Mouse (Mus musculus) gastrocnemius, postnatal 36 days (tissue): ENCODE data around the gene Man1a. TPM values are rescaled to one million over a fixed set of nuclear protein-coding genes. Genes with fewer than 3 reads are reported as not detected.
A peak's percentile ranks its signal among the peaks of the same experiment; 100 is the strongest.

Experiments
- DNase-seq, 2 experiments: peaks; one replicate each; pipeline ENCODE4 v3.0.0; 2022
- intact Hi-C: fragments of 180-260 bp; cut with DNase I; formaldehyde crosslinking; loops from one replicate; pipeline ENCODE4 v1.15.1; 2025
- total RNA-seq, 2 experiments: library from RNA; stranded (reverse); gene quantifications; 2 replicates each; pipeline ENCODE4 v1.2.3; 2021

Gene Man1a
- total RNA-seq, 2 experiments from 2014 or later = 8.9 to 10.6 TPM

DNA sequence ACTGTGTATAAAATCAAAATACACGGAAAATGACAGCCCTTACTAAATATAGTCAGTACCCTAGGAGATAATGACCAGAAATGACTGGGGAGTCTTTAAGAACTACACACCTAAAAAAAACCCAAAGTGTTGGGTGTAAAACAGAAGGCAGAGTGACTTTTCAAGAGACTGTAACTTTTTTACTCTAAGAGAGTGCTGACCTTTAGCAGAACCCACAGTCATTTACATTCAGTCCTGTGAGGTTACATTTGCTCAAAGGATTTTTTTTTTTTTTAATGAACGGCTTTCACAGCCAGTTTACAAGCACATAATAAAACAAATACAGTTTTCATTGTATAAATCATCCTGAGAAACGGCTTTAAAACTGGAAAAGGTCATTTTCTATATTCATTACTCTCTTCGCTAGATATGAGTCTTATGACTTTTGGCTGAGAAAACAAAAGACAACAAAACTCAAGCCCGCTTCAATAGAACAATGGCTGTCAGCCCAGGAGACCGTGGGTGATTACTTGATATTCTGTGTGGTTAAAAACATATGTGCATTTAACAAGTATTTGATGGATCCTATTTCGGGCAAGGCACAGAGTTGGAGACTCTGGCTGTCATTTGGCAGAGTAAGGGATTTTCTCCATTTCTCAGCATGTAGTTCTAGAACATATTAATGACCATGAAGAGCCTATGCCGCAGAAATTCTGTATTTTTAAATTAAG lies 12.7 kb downstream of the Man1a start:
- intact Hi-C loops = no loop called here
- DNase-seq = no peak

DNA sequence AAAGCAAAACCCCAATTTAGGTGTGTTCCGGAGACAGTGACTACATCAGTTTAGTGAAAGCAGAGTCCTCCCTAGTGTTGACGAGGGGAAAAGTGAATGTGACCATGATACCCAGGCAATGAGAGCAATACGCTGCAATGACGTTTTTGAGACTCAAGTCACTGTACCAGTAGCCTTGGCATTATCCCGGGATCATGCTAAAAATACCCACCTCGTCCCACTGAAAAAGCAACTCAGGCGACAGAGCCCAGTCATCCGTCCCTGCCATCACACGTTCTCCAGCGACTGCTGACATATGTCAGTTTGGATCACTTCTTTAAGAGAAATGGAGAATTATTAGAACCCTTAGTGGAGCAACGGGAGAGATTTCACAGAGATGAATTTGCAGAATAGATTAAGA lies 13.6 kb downstream of the Man1a start:
- no peak for DNase-seq
- intact Hi-C loops = no loop called here

DNA sequence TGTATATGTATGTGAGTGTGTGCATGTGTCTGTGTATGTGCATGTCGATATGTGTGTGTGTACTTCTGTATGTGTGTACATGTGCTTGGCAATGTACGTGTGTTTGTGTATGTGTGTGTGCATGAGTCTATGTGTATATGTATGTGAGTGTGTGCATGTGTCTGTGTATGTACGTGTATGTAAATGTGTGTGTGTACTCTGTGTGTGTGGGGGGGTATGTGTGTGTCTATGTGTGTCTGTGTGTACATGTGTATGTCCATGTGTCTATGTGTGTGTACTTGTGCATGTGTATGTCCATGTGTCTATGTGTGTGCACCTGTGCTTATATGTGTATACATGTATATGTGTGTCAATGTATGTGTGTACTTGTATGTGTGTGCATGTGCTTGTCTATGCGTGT lies 15.2 kb downstream of the Man1a start:
- intact Hi-C loops = no loop called here

DNA sequence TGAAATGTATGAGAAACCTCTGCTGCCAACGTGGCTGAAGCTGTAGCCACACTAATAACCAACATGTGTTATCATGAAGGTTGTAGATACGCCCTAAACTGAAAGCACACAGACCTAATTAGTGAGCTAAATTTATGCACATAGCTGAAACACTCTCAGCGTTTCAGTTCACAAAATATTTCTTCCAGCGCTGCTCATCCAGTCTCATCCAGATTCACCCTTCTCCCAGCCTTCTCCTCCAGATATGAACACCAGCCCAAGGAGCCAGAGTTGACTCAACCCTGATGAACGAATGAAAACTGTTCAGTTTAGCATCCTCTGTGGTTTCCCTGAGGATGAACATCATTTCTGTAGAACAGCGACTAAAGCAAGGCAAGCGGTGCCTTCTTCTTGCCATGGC lies 15.8 kb downstream of the Man1a start:
- no peak for DNase-seq
- intact Hi-C loops = no loop called here

More for the DNA sequence above, 15.2 kb downstream of the Man1a start:
- no peak for DNase-seq

DNA sequence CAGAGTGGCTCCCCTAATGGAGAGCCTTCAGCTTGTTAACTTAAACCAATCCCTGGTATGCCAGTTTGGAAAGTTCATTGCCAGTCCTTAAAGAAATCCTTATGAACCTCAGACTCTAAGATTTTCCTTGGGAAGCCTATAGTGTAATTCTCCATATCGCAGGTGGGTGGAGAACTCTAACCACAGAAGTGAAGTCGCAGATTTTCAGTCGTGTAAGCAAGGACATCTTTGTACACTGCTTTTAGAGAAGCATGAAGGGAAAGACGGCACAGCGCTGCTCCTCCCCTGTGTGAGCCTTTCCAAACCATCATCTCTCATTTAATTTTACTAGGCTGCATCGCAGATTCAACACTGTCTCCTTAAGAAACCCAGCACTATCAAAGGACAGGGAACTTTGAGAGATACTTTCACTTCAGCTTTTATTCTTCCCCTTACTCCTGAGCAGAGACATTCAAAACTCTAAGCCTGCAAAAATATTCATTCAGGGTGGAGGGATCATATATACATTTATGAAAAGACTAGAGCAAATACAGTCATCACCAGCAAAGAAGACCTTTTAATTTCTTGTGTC lies 16.6 kb downstream of the Man1a start:
- DNase-seq = no peak
- intact Hi-C loops = no loop called here

DNA sequence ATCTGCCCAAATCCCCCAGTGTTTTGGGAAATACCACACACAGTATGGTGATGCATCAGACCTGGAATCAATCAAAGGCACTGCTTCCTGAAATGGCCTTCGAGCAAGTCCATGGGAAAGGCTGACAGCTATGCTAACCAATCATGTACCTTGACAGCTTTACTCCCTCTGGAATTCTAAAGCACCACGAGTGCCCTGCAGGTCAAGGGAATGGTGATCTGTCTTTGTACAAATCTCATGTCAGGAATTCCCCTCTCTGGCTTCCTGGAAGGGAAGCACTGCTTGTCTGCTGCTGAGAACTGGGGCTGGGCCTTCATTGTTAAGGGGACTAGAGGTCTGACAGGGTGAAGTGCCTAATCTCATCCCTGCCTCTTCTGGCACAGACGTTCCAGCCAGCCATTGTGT lies 17.3 kb downstream of the Man1a start:
- DNase-seq = no peak
- intact Hi-C loops = no loop called here

DNA sequence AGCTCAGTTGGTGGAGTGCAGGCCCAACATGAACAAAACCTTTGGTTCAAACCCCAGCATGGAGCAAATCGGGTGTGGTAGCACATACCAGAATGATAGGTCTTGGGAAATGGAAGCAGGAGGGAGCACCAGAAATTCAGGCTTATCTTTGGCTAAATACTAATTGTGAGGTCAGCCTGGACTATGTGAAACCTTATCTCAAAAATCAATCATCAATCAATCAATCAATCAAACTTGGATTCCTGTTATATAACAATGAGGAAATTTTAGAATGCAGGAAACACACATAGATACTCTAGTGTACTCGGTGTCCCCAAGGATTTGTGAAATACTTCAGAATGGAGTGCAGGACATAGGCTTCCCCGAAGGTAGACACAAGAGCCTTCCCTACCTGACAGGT lies 17.8 kb downstream of the Man1a start:
- intact Hi-C loops = no loop called here

DNA sequence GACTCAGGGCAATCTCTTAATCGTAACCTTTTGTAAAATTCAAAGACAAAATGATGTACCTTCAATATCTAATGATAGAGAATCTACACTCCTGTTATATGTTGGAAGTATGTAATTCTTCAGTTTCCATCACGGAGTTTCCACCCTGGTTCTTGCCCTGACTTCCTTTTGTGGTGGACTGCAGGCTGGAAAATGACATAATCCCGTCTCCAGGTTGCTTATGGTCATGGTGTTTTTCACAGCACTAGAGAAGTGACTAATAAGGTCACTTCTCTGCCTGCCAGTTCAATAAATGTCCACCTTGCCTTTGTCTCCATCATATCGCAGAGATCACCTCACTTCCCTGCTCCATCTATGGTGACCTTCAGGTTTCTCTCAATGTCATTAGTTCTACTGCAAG lies 22.2 kb downstream of the Man1a start:
- intact Hi-C loops = no loop called here

More for the DNA sequence above, 17.8 kb downstream of the Man1a start:
- DNase-seq = no peak

DNA sequence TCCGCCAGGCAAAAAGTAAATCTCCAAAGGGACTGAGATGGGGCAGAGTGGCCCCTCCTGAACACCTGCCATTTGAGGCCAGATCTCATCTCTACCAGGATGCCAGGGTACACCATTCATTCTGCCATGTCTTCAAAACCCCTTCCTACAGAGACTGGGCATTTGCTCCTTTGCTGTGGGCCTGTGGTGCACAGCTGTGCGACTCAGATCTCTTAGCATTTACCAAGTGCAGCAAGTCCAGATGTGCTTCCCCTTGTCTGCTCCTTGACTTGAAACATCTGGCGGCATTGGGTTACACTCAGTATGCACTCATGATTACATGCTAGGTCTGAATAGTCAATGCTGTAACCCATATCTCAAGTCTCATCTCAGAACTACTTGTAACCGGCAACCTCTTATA lies 28.5 kb downstream of the Man1a start:
- intact Hi-C loops = no loop called here
- no peak for DNase-seq

More for the DNA sequence above, 22.2 kb downstream of the Man1a start:
- DNase-seq = no peak

DNA sequence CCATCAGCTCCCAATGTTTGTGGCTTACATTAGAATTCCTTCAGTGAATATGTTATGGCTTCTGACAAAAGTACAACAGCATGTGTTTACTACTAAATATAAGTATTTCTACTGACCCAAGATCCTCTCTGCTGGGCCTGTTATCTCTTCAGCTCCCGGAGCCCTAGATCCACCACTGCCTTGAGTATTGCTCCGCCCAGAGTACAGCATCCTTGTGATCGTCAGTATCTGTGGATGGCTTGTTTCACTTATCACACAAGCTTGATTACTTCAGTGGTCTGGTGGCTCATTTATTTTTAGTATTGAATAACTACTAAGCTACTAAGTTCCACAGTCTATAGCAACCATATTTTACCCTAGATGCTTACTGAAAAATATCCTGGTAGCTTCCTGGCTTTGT lies 33.1 kb downstream of the Man1a start:
- no peak for DNase-seq
- intact Hi-C loops = no loop called here

DNA sequence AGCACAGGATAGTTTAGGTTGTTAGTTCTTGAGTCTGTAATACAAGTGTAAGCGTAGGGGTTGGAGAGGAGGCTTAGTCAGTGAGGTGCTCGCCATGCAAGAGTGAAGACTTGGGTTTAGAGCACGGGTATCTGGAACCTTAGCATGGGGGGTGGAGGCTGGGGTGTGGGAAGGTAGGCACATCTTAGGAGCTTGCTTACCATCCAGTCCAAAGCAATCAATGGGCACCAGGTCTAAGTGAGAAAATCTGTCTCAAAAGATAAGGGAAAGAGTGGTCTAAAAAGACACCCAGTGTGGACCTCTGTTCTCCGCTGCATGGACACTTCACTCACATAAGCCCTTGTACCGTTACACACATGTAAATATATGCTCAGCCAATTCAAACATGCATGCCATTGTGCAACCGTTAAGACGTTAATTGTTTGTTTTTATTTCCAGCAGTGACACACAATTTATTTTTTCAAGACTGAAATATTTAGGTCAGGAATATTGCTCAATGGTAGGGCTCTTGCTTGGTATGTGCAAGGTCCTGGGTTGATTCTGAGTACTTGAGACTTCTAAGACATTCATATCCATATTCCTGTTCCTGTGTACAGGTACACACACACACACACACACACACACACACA lies 34.1 kb downstream of the Man1a start:
- no peak for DNase-seq
- intact Hi-C loops = no loop called here

DNA sequence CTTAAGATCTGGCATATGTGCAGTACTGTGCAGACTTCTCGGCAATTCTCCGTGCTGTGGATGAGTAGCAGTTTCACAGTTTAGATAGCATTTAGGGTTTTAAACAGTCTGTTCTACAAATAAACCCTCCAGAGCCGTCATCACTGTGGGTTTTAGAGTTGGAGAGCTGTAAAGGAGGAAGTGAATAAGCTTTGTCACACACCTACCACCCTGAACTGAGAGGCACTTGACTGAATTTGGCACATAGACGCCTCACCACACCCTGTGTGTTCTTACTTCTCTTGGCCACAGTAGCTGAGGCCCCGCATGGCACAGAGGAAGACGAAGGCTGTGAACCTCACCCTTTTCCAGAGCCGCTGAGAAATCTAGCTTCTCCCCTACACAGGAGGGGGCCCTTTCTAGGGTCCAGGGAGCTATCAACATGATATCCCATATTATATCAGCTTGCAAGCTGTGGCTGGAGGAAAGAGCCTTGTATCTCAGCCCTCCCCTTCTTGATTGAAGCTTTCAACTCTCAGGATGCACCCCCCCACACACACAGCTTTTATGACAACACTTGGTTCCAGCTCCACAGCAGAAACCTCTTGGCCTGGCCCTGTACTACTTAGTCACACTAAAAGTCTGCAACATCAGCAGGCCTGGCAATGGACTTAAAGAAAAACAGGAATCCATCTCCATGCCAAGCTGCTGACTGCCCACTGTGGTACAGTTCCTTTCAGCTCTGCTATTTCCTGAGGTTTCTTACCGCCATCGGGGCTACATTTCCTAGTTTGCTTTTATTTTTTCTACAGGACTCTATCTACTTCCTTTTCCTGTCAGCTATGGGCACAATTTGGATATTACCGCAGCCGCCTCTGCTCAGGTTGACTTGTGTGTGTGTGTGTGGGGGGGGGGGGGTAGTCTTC lies 35.9 kb downstream of the Man1a start:
- DNase-seq = no peak
- intact Hi-C loops = no loop called here

DNA sequence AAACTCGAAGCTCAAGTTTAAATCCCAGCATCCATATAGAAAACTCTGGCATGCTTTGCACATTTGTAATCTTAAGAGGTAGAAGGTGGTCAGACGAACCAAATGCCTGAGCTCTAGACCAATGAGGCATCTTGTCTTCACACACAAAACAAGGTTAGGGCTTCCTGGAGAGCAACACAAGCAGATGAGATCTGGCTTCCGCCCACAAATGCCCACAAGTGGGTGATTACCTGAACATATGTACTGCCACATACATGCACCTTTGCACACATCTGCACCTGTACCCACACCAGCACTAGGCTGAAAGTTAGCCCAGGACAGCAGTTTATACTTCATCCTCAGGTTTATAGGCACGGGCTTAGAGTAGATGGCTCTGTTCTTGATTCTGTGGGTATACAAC lies 36.7 kb downstream of the Man1a start:
- intact Hi-C loops = no loop called here
- DNase-seq = no peak

DNA sequence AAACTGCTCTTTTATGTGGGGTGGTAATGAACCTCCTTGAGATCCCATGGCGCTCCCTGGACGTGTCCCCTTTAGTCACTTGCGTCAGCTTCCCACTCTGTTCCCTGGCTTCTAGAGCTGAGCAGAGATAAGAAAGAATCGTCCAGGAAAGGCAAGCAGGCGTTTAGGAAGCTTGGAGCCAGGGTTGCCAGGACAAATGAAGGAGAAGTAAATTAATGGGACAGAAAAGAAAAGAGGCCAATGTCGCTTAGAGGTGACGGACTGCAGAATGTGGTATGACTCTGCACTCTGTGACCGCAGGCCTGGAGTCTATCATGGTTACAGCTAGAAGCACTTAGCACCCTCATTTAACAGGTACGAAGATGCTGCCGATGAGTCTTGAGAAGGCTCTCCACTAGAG lies 37.7 kb downstream of the Man1a start:
- no peak for DNase-seq
- intact Hi-C loops = no loop called here

DNA sequence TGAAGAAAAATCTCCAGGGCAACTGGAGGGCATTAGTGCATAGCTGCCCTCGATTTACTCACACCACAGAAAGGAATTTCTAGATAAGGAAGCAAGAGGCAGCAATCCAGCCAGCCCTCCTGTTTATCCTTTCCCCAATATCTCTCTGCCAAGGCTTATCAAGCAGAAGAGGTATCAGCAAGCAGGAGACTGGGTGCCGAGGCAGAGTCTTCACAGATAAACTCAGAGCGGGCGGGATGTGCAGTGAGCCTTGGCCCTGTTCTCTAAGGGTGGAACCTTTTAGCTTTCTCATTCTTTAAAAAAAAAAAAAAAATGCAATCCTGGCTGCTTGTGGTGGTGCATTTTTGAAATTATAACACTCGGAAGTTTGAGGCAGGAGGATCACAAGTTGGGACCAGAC lies 38.2 kb downstream of the Man1a start:
- no peak for DNase-seq
- intact Hi-C loops = no loop called here

DNA sequence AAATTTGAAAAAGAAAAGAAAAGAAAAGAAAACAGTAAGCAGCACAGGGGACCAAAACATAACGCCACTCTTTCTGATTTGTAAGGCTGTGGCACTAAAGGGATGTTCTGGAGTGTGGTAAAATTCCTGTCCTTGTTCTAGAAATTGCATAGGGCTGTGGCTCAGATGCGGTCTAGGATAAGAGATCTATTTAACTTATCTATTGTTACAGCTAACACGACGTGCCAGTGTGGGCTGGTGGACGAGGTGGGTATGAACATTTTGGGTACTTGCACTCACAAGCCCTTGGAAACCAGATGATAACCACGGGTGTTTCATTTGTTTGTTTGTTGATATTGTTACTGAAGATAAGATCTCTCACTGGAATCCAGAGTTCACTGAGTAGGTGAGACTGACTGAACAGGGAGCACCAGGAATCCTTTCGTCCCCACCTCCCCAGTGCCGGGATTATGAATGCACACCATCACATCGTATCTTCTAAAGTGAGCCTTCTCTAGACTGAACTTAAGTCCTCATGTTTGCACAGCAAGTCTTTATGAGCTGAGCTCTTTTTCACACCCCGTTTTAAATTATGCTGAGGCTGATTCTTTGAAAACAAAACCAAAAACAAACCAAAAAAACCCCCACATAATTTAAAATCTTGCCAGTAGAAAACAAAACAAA lies 38.9 kb downstream of the Man1a start:
- intact Hi-C loops = no loop called here
- DNase-seq = no peak

DNA sequence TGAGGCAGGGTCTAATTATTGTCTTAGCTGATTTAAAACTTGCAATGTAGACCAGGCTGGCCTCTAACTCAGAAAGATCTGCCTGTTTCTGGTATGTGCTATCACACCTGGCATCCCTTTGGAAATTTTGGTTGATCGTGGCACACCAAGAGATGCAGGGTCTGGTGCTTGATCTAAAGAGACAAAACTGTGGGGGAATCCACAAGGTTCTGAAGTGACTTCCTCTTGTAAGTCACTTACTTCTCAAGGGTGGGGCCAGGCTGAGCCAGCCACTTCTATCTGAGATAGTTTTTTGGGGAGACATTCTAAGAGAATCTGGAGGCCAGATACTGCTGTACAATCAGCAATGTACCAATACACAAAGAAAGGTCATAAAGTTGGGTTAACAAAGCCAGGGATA lies 40.8 kb downstream of the Man1a start:
- intact Hi-C loops = no loop called here
- no peak for DNase-seq

DNA sequence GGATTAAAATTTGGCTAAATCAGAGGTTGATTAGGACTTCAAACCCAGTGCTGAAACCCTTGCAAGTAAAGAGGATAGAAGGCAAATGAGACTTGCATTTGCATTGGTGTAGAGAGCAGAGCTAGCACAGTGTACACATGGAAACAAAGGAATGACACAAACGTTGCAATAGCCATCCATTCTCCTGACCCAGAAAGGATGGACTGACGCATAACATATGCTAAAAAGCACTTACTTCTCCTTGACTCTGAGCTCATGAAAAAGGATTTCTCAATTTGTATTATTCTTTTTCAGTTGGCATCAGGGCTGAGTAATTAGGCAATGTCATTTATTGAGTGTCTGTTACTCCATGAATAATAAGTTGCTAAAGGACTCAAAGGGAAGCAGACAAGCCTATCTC lies 41.6 kb downstream of the Man1a start:
- intact Hi-C loops = no loop called here
- DNase-seq = no peak

DNA sequence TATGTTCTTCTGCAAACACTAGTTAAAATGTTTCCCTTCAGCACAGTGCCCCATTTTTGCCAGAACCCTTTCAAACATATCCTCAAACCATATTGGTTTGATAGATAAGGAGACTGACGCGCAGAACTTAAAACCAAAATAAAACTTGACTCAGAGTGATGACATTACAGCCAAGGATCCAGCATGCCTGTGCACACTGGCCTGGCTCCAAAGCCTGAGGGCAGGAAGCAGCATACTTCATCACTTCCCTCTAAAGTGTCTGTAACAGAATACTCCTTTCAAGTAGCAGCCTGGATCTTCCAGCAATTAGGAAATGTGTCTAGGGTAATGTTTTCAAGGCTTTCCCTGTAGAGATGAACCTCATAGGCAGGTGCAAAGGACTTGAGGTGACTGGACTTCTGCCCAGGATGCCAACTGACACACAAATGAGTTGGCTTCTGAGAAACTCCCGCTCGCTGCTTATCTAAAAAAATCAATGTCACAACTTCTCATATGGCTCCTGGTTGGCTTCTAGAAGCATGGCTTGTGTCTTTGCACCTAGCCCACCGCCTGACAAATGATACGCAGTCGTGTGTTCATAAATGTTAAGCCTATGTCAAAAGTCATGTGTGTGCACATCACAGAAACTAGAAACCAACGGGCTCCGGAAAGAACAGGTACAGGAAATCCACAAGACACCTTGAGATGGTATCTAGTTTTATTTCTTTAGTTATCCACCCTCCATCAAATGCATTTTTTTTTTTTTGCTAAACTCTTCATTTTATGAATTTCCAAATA lies 43.9 kb downstream of the Man1a start:
- intact Hi-C loops = no loop called here
- peak in 1 of 2 experiments; percentile 37 for DNase-seq

DNA sequence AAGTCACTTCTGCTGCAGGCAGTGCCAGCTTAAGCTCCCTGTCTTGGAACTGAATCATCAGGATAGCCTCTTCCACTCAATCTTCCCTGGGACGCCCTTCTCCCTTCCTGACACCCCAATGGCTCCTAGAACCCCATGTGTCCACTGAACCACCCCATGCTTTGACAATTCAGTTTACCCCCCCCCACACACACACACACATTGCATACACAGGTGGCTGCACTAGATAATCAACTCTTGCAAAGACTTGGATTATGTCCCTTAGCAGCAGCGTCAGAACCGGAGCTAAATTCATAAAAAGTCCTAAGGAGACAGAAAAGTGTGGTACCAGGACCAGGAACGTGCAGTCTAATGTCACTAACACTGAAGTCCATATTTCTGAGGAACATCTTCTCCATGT lies 47.5 kb downstream of the Man1a start:
- intact Hi-C loops = no loop called here
- no peak for DNase-seq
